ENCODE assay signal across 28 mouse cellular contexts in the genomic region with DNA sequence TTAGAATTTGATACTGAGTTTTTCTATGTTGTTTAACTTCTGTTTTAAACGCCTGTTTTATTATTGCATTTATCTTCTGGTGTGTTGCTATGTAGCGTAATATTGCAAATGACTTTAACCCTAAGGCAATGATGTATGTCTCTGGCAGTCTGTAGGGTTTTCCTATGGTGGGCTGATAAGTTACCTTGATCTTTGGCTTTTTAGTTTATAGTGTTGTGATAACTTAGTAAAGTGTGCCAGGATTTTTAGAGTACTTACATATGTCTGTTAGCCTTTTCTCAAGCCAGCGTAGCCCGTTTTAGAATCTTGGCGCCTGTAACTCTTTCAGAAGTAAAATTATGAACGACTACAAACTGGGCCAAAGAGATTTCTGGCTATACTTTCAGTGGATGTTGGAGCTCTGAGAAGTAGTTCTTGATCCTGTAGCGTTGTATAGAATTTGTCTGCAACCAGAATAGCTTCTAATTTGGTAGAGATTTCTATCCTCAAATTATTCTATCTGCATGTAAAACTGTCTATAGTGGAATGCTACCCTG. TPM values are rescaled to one million over a fixed set of nuclear protein-coding genes. Genes with fewer than 3 reads are reported as not detected.
"Had no signal": no experiment of that assay in that cellular context is flagged by ENCODE, and none has a peak within 500 bp of the region (broad histone marks: within the 10 kb centered on the region; RNA-seq: fewer than 3 reads in every experiment).

No protein-coding gene starts in this region.

- H3K4me1 ChIP-seq: intestine, embryonic 15.5 days; limb, embryonic 15.5 days; midbrain, embryonic 15.5 days had no signal

- H3K27me3 ChIP-seq: intestine, embryonic 15.5 days; kidney, embryonic 15.5 days; limb, embryonic 15.5 days; midbrain, embryonic 12.5 days; midbrain, embryonic 15.5 days; neural tube, embryonic 13.5 days; stomach, embryonic 15.5 days had no signal

- H3K9ac ChIP-seq: intestine, embryonic 15.5 days; kidney, embryonic 15.5 days; limb, embryonic 15.5 days; liver, embryonic 14.5 days; liver, postnatal 0 days; midbrain, embryonic 12.5 days; midbrain, embryonic 15.5 days; neural tube, embryonic 13.5 days; stomach, embryonic 15.5 days had no signal

- DNase-seq: kidney, adult 11 months; kidney, adult 8-10 months; kidney, postnatal 14 days; layer of hippocampus, adult 9-11 months; liver, postnatal 0 days; retina, postnatal 1 day; right cerebral cortex, postnatal 25 days; spleen, adult 18-20 months; thymus, postnatal 25 days had no signal

- ATAC-seq: liver, postnatal 0 days; midbrain, embryonic 15.5 days had no signal

- H3K4me2 ChIP-seq: intestine, embryonic 15.5 days; kidney, embryonic 15.5 days; limb, embryonic 15.5 days; liver, embryonic 11.5 days; midbrain, embryonic 12.5 days; midbrain, embryonic 15.5 days; neural tube, embryonic 13.5 days; stomach, embryonic 15.5 days had no signal

- H3K4me3 ChIP-seq: intestine, embryonic 15.5 days; kidney, embryonic 15.5 days; layer of hippocampus, adult 2 months; limb, embryonic 15.5 days; midbrain, embryonic 12.5 days; midbrain, embryonic 15.5 days; myocyte; neural tube, embryonic 13.5 days; stomach, embryonic 15.5 days had no signal

- H3K36me3 ChIP-seq: intestine, embryonic 15.5 days; kidney, embryonic 15.5 days; limb, embryonic 15.5 days; midbrain, embryonic 12.5 days; midbrain, embryonic 15.5 days; neural tube, embryonic 13.5 days; stomach, embryonic 15.5 days had no signal

- H3K27ac ChIP-seq: intestine, embryonic 15.5 days; kidney, embryonic 15.5 days; layer of hippocampus, adult 2 months; limb, embryonic 15.5 days; liver, embryonic 14.5 days; midbrain, embryonic 12.5 days; midbrain, embryonic 15.5 days; neural tube, embryonic 13.5 days; stomach, embryonic 15.5 days had no signal

- H3K9me3 ChIP-seq: intestine, embryonic 15.5 days; kidney, embryonic 15.5 days; limb, embryonic 15.5 days; midbrain, embryonic 12.5 days; midbrain, embryonic 15.5 days; neural tube, embryonic 13.5 days; stomach, embryonic 15.5 days had no signal

RNA-seq across cellular contexts. Expression of a gene that starts 13.3 kb away (rescaled TPM):
- total RNA-seq: layer of hippocampus, adult 2 months; layer of hippocampus, postnatal 25 days; left cerebral cortex, adult 18-20 months; left cerebral cortex, postnatal 25 days; megakaryocyte progenitor cell, adult 5-6 weeks; megakaryocyte-erythroid progenitor cell, adult 5-6 weeks; monocyte, adult 5-6 weeks; neutrophil, adult 5-6 weeks had no signal
- polyA plus RNA-seq: intestine, embryonic 15.5 days; kidney, embryonic 15.5 days; limb, embryonic 11.5 days; limb, embryonic 15.5 days; liver, embryonic 11.5 days; liver, embryonic 14.5 days; liver, postnatal 0 days; midbrain, embryonic 12.5 days; midbrain, embryonic 15.5 days; myocyte; neural tube, embryonic 13.5 days; stomach, embryonic 15.5 days had no signal
